Mouse (Mus musculus) midbrain, embryonic 16.5 days (tissue): ENCODE results near the gene Phf21b. TPM values are rescaled to one million over a fixed set of nuclear protein-coding genes. Genes with fewer than 3 reads are reported as not detected.

Source experiments
- ATAC-seq: fragments of 200-750 bp; cut with Nextera tagmentation; 2 replicates; pipeline ENCODE4 v1.8.0; 2017; ENCODE audit warnings: moderate TSS enrichment
- H3K27ac ChIP-seq: fragments of 300-500 bp; sonication (generic); 2 replicates; pipeline ENCODE4 v1.5.1; 2014; ENCODE audit warnings: mild to moderate bottlenecking, low read length, mixed read lengths
- H3K27me3 ChIP-seq: fragments of 300-500 bp; sonication (generic); 2 replicates; pipeline ENCODE4 v1.6.1; 2014; ENCODE audit warnings: low read depth, low read length, mixed read lengths; ENCODE audit not compliant: control insufficient read depth, insufficient read depth
- H3K36me3 ChIP-seq: fragments of 300-500 bp; sonication (generic); 2 replicates; pipeline ENCODE4 v1.6.1; 2014; ENCODE audit warnings: mild to moderate bottlenecking, low read length, moderate library complexity, mixed read lengths; ENCODE audit not compliant: control insufficient read depth, insufficient read depth
- H3K4me1 ChIP-seq: fragments of 300-500 bp; sonication (generic); 2 replicates; pipeline ENCODE4 v1.6.1; 2014; ENCODE audit warnings: mild to moderate bottlenecking, low read length, mixed read lengths; ENCODE audit not compliant: control insufficient read depth, insufficient read depth
- H3K4me2 ChIP-seq: fragments of 300-500 bp; sonication (generic); 2 replicates; pipeline ENCODE4 v1.6.1; 2014; ENCODE audit warnings: mild to moderate bottlenecking, low read length, mixed read lengths
- H3K4me3 ChIP-seq: fragments of 300-500 bp; sonication (generic); 2 replicates; pipeline ENCODE4 v1.5.1; 2014; ENCODE audit warnings: low read depth, mild to moderate bottlenecking, low read length, moderate library complexity, mixed read lengths
- H3K9ac ChIP-seq: fragments of 300-500 bp; sonication (generic); 2 replicates; pipeline ENCODE4 v1.6.1; 2014; ENCODE audit warnings: low read depth, low read length, mixed read lengths
- H3K9me3 ChIP-seq: fragments of 300-500 bp; sonication (generic); replicated peaks from 2 replicates; pipeline ENCODE4 v1.6.1; 2014; ENCODE audit warnings: mild to moderate bottlenecking, low read length, mixed read lengths; ENCODE audit not compliant: control insufficient read depth, poor library complexity, severe bottlenecking
- WGBS: fragments of 180-500 bp; shearing (Covaris S2); extraction: QIAGEN DNeasy Blood & Tissue Kit; methylation state at CpG from one replicate; pipeline ENCODE4 v1.1.7; 2014; 5-methylcytosine and 5-hydroxymethylcytosine counted together
- polyA plus RNA-seq: library from polyadenylated mRNA; unstranded; fragments of >200 nt; fragmentation: Nextera tagmentation; extraction: Ambion mirVana; gene quantifications from 2 replicates; pipeline ENCODE4 v1.2.1, GENCODE M21; 2015

The Phf21b gene
- polyA plus RNA-seq, 1 experiment from 2014 or later: 3.5 TPM

- Histone ChIP-seq H3K27me3 (no peaks in the 10 kb centered on the region), H3K36me3 (no peaks in the 10 kb centered on the region), H3K4me1 (peaks cover 16% of the 10 kb centered on the region), H3K4me3 (no peak overlapping the region), H3K9ac (no peak overlapping the region), H3K4me2 (no peak overlapping the region), H3K9me3 (no peaks in the 10 kb centered on the region), H3K27ac (no peak overlapping the region)
- WGBS: 82% methylated on average over 3 of the region's 3 CpGs
- ATAC-seq: peak; percentile 14; the same call in 1 of the 2 replicates
These were observed 16.3 kb downstream of the Phf21b start for GRCm38 (mm10) chr15:84839521-84839920.

GRCm38 (mm10) chr15:84837896-84838295 lies 18.0 kb downstream of the Phf21b start:
- H3K36me3 ChIP-seq: no peaks in the 10 kb centered on the region
- H3K4me1 ChIP-seq: peaks cover 14% of the 10 kb centered on the region
- no peak overlapping the region for H3K4me2 ChIP-seq
- H3K27me3 ChIP-seq: no peaks in the 10 kb centered on the region
- WGBS: 95% methylated on average over 6 of the region's 6 CpGs
- no peak for ATAC-seq
- no peaks in the 10 kb centered on the region for H3K9me3 ChIP-seq
- no peak overlapping the region for H3K9ac ChIP-seq
- H3K27ac ChIP-seq: no peak overlapping the region
- H3K4me3 ChIP-seq: no peak overlapping the region

- Histone ChIP-seq H3K9ac (no peak overlapping the region), H3K4me2 (no peak overlapping the region), H3K4me1 (peaks cover 25% of the 10 kb centered on the region)
These were observed 26.4 kb downstream of the Phf21b start for GRCm38 (mm10) chr15:84829416-84829815.

GRCm38 (mm10) chr15:84828603-84829002 lies 27.2 kb downstream of the Phf21b start:
- ATAC-seq: no peak
- Histone ChIP-seq H3K4me1 (peaks cover 25% of the 10 kb centered on the region), H3K36me3 (no peaks in the 10 kb centered on the region), H3K4me2 (no peak overlapping the region), H3K9ac (0 out of 2 replicates have a peak overlapping the region, but pooled peaks have one; percentile 20), H3K9me3 (no peaks in the 10 kb centered on the region), H3K27ac (peak overlapping the region; percentile 38; the same call in 1 of the 2 replicates), H3K27me3 (no peaks in the 10 kb centered on the region), H3K4me3 (no peak overlapping the region)
- 48% methylated on average over 12 of the region's 12 CpGs for WGBS

More at GRCm38 (mm10) chr15:84829416-84829815, 26.4 kb downstream of the Phf21b start:
- H3K36me3 ChIP-seq: no peaks in the 10 kb centered on the region
- H3K4me3 ChIP-seq: no peak overlapping the region
- no peak overlapping the region for H3K27ac ChIP-seq
- H3K9me3 ChIP-seq: no peaks in the 10 kb centered on the region
- ATAC-seq: 0 out of 2 replicates have a peak, but pooled peaks have one; percentile 29
- 19% methylated on average over 15 of the region's 15 CpGs for WGBS
- no peaks in the 10 kb centered on the region for H3K27me3 ChIP-seq

GRCm38 (mm10) chr15:84823086-84823485 lies 32.8 kb downstream of the Phf21b start:
- H3K4me3 ChIP-seq: no peak overlapping the region
- 95% methylated on average over 4 of the region's 4 CpGs for WGBS
- no peak overlapping the region for H3K27ac ChIP-seq
- no peaks in the 10 kb centered on the region for H3K9me3 ChIP-seq
- H3K27me3 ChIP-seq: no peaks in the 10 kb centered on the region
- H3K4me1 ChIP-seq: peaks cover 8% of the 10 kb centered on the region
- H3K36me3 ChIP-seq: no peaks in the 10 kb centered on the region
- no peak overlapping the region for H3K9ac ChIP-seq
- no peak for ATAC-seq
- no peak overlapping the region for H3K4me2 ChIP-seq

- H3K27me3 ChIP-seq: no peaks in the 10 kb centered on the region
- no peaks in the 10 kb centered on the region for H3K9me3 ChIP-seq
- 91% methylated on average over 4 of the region's 4 CpGs for WGBS
- H3K4me3 ChIP-seq: no peak overlapping the region
- no peaks in the 10 kb centered on the region for H3K36me3 ChIP-seq
- H3K4me2 ChIP-seq: no peak overlapping the region
- peaks cover 9% of the 10 kb centered on the region for H3K4me1 ChIP-seq
- ATAC-seq: no peak
- no peak overlapping the region for H3K9ac ChIP-seq
- no peak overlapping the region for H3K27ac ChIP-seq
These were observed 35.0 kb downstream of the Phf21b start for GRCm38 (mm10) chr15:84820811-84821210.

- no peak overlapping the region for H3K27ac ChIP-seq
- no peaks in the 10 kb centered on the region for H3K27me3 ChIP-seq
- peaks cover 24% of the 10 kb centered on the region for H3K4me1 ChIP-seq
- no peaks in the 10 kb centered on the region for H3K9me3 ChIP-seq
- no peak overlapping the region for H3K9ac ChIP-seq
- no peak overlapping the region for H3K4me3 ChIP-seq
- ATAC-seq: no peak
- H3K4me2 ChIP-seq: no peak overlapping the region
- no peaks in the 10 kb centered on the region for H3K36me3 ChIP-seq
- WGBS: 61% methylated on average over 11 of the region's 11 CpGs
These were observed 37.6 kb downstream of the Phf21b start for GRCm38 (mm10) chr15:84818284-84818683.

GRCm38 (mm10) chr15:84817589-84817988 lies 38.3 kb downstream of the Phf21b start:
- no peak for ATAC-seq
- WGBS: 75% methylated on average over 3 of the region's 3 CpGs
- peaks cover 31% of the 10 kb centered on the region for H3K4me1 ChIP-seq

GRCm38 (mm10) chr15:84815171-84815570 lies 40.7 kb downstream of the Phf21b start:
- Histone ChIP-seq H3K27me3 (no peaks in the 10 kb centered on the region), H3K9me3 (no peaks in the 10 kb centered on the region), H3K4me2 (no peak overlapping the region), H3K36me3 (no peaks in the 10 kb centered on the region), H3K4me3 (no peak overlapping the region), H3K27ac (peak overlapping the region; percentile 56), H3K9ac (no peak overlapping the region), H3K4me1 (peaks cover 40% of the 10 kb centered on the region)
- WGBS: 22% methylated on average over 4 of the region's 4 CpGs
- no peak for ATAC-seq

More at GRCm38 (mm10) chr15:84817589-84817988, 38.3 kb downstream of the Phf21b start:
- Histone ChIP-seq H3K9ac (no peak overlapping the region), H3K4me2 (no peak overlapping the region), H3K4me3 (no peak overlapping the region), H3K36me3 (no peaks in the 10 kb centered on the region), H3K27ac (no peak overlapping the region), H3K9me3 (no peaks in the 10 kb centered on the region), H3K27me3 (no peaks in the 10 kb centered on the region)
